Comparison of ENCODE assay signal across 20 mouse cellular contexts in the genomic region with DNA sequence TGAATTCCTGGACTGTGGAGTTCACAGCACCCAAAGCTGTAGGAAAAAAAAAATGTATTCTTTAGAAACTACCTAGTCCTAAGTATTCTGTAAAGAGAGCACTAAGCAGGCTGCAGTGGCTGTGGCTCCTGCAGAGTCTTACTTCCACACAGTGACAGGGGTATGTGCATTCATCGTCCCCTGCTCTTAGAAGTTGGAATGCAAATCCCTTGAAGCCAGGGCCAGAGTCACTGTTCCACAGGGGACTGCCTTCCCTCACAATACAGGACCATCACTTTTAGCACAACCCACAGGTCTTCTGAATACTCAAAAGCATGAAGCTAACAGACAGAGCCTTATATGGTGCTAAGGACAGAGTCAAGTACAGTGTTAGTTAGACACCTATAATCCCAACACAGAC.
A peak's percentile ranks its signal among the peaks of the same experiment; 100 is the strongest.
DNase-seq lines count a peak whose midpoint lies in the region; ATAC-seq and TF ChIP-seq lines count a peak whose summit lies in the region.
"Had no signal": no experiment of that assay in that cellular context is flagged by ENCODE, and none has a peak within 500 bp of the region (broad histone marks: within the 10 kb centered on the region; RNA-seq: fewer than 3 reads in every experiment).

No protein-coding gene starts in this region.

- no peak for TF ChIP-seq CTCF in heart, adult 2 months (IDR thresholded peaks at IDR 0.05)

- intact Hi-C loops in heart, adult 2 months (cut with DNase I) = no loop called here

- DNase-seq in adrenal gland, adult 2 months = peak; percentile 49
- no peak for DNase-seq in adrenal gland, postnatal 25 days
- DNase-seq in adrenal gland, postnatal 14 days = peak; percentile 52
- DNase-seq in adrenal gland, adult 8-10 months = no peak
- no peak for DNase-seq in heart, adult 2 months
- DNase-seq: cerebellum, adult 11 months; cerebellum, adult 18-20 months; cerebellum, adult 8-10 months; cerebellum, adult 9-11 months; cerebellum, postnatal 14 days; cerebellum, postnatal 36 days; embryo, embryonic 11 days had no signal

- no peaks in the 10 kb centered on the region for H3K27me3 ChIP-seq in heart, embryonic 13.5 days (replicated peaks)
- H3K27me3 ChIP-seq in heart, adult 2 months (ENCODE audit: control insufficient read depth, insufficient read depth, low read length) = no peaks in the 10 kb centered on the region
- H3K27me3 ChIP-seq: embryonic facial prominence, embryonic 13.5 days; embryonic facial prominence, embryonic 15.5 days; forebrain, embryonic 12.5 days had no signal

- peak overlapping the region; percentile 52 for H3K27ac ChIP-seq in heart, embryonic 13.5 days (replicated peaks)
- H3K27ac ChIP-seq in heart, adult 2 months = no peak overlapping the region
- H3K27ac ChIP-seq: embryonic facial prominence, embryonic 13.5 days; embryonic facial prominence, embryonic 15.5 days; forebrain, embryonic 10.5 days; forebrain, embryonic 12.5 days had no signal

- TF ChIP-seq POLR2A in heart, adult 2 months (IDR thresholded peaks at IDR 0.05; ENCODE audit: insufficient read depth, low read depth, low read length) = no peak

- H3K9me3 ChIP-seq in heart, embryonic 13.5 days = no peaks in the 10 kb centered on the region
- H3K9me3 ChIP-seq: embryonic facial prominence, embryonic 13.5 days; embryonic facial prominence, embryonic 15.5 days; forebrain, embryonic 10.5 days; forebrain, embryonic 12.5 days had no signal

- H3K36me3 ChIP-seq in heart, embryonic 13.5 days = no peaks in the 10 kb centered on the region
- H3K36me3 ChIP-seq in heart, adult 2 months (ENCODE audit: control insufficient read depth, insufficient read depth, low read length) = no peaks in the 10 kb centered on the region
- H3K36me3 ChIP-seq: embryonic facial prominence, embryonic 13.5 days; embryonic facial prominence, embryonic 15.5 days; forebrain, embryonic 10.5 days; forebrain, embryonic 12.5 days had no signal

- H3K9ac ChIP-seq in heart, embryonic 13.5 days = no peak overlapping the region
- no peak overlapping the region for H3K9ac ChIP-seq in heart, adult 2 months (ENCODE audit: low read depth, low read length)
- H3K9ac ChIP-seq: embryonic facial prominence, embryonic 13.5 days; embryonic facial prominence, embryonic 15.5 days; forebrain, embryonic 12.5 days had no signal

- H3K4me1 ChIP-seq in heart, embryonic 13.5 days = peaks cover 15% of the 10 kb centered on the region
- H3K4me1 ChIP-seq in heart, adult 2 months (ENCODE audit: control insufficient read depth, insufficient read depth, low read length) = peaks cover 2% of the 10 kb centered on the region; the same call in 1 of the 2 replicates
- H3K4me1 ChIP-seq: embryonic facial prominence, embryonic 13.5 days; embryonic facial prominence, embryonic 15.5 days; forebrain, embryonic 10.5 days; forebrain, embryonic 12.5 days had no signal

- H3K4me2 ChIP-seq in heart, embryonic 13.5 days = no peak overlapping the region
- H3K4me2 ChIP-seq: embryonic facial prominence, embryonic 13.5 days; embryonic facial prominence, embryonic 15.5 days; forebrain, embryonic 12.5 days had no signal

- no peak for ATAC-seq in heart, embryonic 13.5 days (ENCODE audit: extremely low read depth, insufficient number of reproducible peaks, low FRiP score, low TSS enrichment)
- ATAC-seq: forebrain, embryonic 14.5 days; forebrain, embryonic 16.5 days had no signal

- 31% methylated on average over 1 of the region's 1 CpGs for WGBS in heart, embryonic 13.5 days
- 77% methylated on average over 1 of the region's 1 CpGs for WGBS in heart, adult 2 months

- H3K4me3 ChIP-seq in heart, embryonic 13.5 days = no peak overlapping the region
- no peak overlapping the region for H3K4me3 ChIP-seq in heart, adult 2 months
- H3K4me3 ChIP-seq: embryonic facial prominence, embryonic 13.5 days; embryonic facial prominence, embryonic 15.5 days; erythroblast, embryonic 14.5 days; forebrain, embryonic 10.5 days; forebrain, embryonic 12.5 days had no signal

- no peaks in the 10 kb centered on the region for H3K79me2 ChIP-seq in heart, adult 2 months (replicated peaks; ENCODE audit: control insufficient read depth, insufficient read depth, low read length)

- TF ChIP-seq EP300 in heart, adult 2 months (IDR thresholded peaks at IDR 0.05; ENCODE audit: insufficient read depth, low read depth, low read length) = no peak

Comparison
In these comparisons a context has a peak if more than half of its experiments do, and no peak if none do; other contexts are left out.
1. DNase-seq: peak in adrenal gland, adult 2 months (single experiment) and adrenal gland, postnatal 14 days (single experiment); none in adrenal gland, postnatal 25 days (single experiment), adrenal gland, adult 8-10 months (single experiment) and heart, adult 2 months (0 of 2).